Mouse (Mus musculus) liver, adult 2 months (tissue): ENCODE results near the gene Ryr3.

Experiments used
- CTCF ChIP-seq: fragments of 200-500 bp; IDR thresholded peaks from 2 replicates; pipeline ENCODE4 v1.5.1; 2011; ENCODE audit warnings: low read depth, low read length, control low read depth
- POLR2A ChIP-seq: fragments of 200-500 bp; IDR thresholded peaks from 2 replicates; pipeline ENCODE4 v1.6.1; 2011; ENCODE audit warnings: low read length, control low read depth; ENCODE audit not compliant: insufficient read depth; ENCODE audit errors: extremely low read depth

DNA sequence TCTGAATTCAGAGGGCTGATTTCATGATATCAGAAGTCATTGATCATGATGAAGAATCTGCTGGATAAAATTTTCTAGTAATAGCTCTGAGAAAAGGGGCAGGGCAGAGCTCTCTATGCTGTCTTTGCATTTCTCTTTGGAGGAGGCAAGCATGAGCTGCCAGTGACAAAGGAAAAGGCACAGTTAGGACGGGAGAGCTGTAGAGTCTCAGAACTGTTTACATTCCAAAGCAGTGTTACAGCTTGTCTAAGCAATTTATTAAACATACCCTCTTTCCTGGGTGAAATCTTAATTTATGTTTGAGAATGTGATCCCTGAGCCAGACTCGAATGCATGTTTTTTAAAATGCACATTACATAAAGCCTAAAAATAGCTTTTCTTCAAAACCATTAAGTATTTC is 435.3 kb downstream of the Ryr3 start:
- TF ChIP-seq CTCF (no peak), POLR2A (no peak)
